Mouse (Mus musculus) liver, adult 2 months (tissue): ENCODE measurements around the gene Prss16. TPM values are rescaled to one million over a fixed set of nuclear protein-coding genes. Genes with fewer than 3 reads are reported as not detected.
A peak's percentile ranks its signal among the peaks of the same experiment; 100 is the strongest.

Source experiments
- DNase-seq: peaks from one replicate; pipeline ENCODE4 v3.0.0-alpha.2; 2011; ENCODE audit warnings: low read depth, low spot score; ENCODE audit errors: extremely low read depth
- H3K27ac ChIP-seq: fragments of 200-500 bp; replicated peaks from 2 replicates; pipeline ENCODE4 v1.5.1; 2012; ENCODE audit warnings: low read depth, mild to moderate bottlenecking, control low read depth, inconsistent platforms, low read length; ENCODE audit not compliant: insufficient read depth
- H3K27me3 ChIP-seq: fragments of 200-500 bp; 2 replicates; pipeline ENCODE4 v1.6.1; 2012; ENCODE audit warnings: mild to moderate bottlenecking, moderate library complexity, low read length, inconsistent platforms; ENCODE audit not compliant: control insufficient read depth, insufficient read depth
- H3K36me3 ChIP-seq: fragments of 200-500 bp; 2 replicates; pipeline ENCODE4 v1.6.1; 2012; ENCODE audit warnings: low read length, inconsistent platforms; ENCODE audit not compliant: control insufficient read depth, insufficient read depth
- H3K4me1 ChIP-seq: fragments of 200-500 bp; 2 replicates; pipeline ENCODE4 v1.6.1; 2011; ENCODE audit warnings: low read length; ENCODE audit not compliant: control insufficient read depth, insufficient read depth
- H3K4me3 ChIP-seq: fragments of 200-500 bp; 2 replicates; pipeline ENCODE4 v1.5.1; 2011; ENCODE audit warnings: low read depth, mild to moderate bottlenecking, control low read depth, low read length, moderate library complexity; ENCODE audit not compliant: insufficient read depth
- H3K79me2 ChIP-seq: fragments of 200-500 bp; 2 replicates; pipeline ENCODE4 v1.6.1; 2012; ENCODE audit warnings: inconsistent platforms, mild to moderate bottlenecking, low read length, moderate library complexity; ENCODE audit not compliant: control insufficient read depth, insufficient read depth
- H3K9ac ChIP-seq: fragments of 200-500 bp; 2 replicates; pipeline ENCODE4 v1.6.1; 2012; ENCODE audit warnings: low read depth, mild to moderate bottlenecking, control low read depth, inconsistent platforms, low read length
- CTCF ChIP-seq: fragments of 200-500 bp; IDR thresholded peaks from 2 replicates; pipeline ENCODE4 v1.5.1; 2011; ENCODE audit warnings: low read depth, low read length, control low read depth
- POLR2A ChIP-seq: fragments of 200-500 bp; IDR thresholded peaks from 2 replicates; pipeline ENCODE4 v1.6.1; 2011; ENCODE audit warnings: low read length, control low read depth; ENCODE audit not compliant: insufficient read depth; ENCODE audit errors: extremely low read depth
- WGBS: fragments of 180-500 bp; shearing (Covaris S2); methylation state at CpG from one replicate; pipeline ENCODE4 v1.1.7; 2018; 5-methylcytosine and 5-hydroxymethylcytosine counted together
- polyA plus RNA-seq: library from polyadenylated mRNA; depleted of rRNA; stranded (reverse); fragments of >200 nt; gene quantifications from 2 replicates; pipeline ENCODE4 v1.2.3, GENCODE M21; 2012
- total RNA-seq: library from RNA; depleted of rRNA; stranded (reverse); fragments of >200 nt; gene quantifications from 2 replicates; pipeline ENCODE4 v1.2.3, GENCODE M21; 2014

The Prss16 gene
- total and polyA plus RNA-seq, 2 experiments = not detected

DNA sequence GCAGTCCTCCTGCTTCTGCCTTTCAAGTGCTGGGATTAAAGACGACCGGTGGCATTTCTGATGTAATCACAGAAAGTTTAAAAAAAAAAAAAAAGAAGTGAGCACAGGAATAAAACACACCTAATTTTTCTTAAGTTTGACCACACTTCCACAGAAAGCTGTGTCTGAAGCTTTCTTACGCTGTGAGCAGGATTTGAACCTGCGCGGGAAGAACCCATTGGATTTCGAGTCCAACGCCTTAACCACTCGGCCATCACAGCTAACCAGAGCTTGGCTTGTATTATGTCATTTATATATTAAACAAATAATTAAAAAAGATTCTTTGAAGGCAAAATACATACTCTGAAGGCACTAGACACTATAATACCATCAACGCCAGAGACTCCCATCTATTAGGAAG is 12.7 kb upstream of the Prss16 start:
- Histone ChIP-seq H3K79me2 (no peaks in the 10 kb centered on the region), H3K4me1 (peaks cover 8% of the 10 kb centered on the region), H3K4me3 (peak overlapping the region; percentile 47), H3K36me3 (no peaks in the 10 kb centered on the region), H3K9ac (peak overlapping the region; percentile 12; the same call in 1 of the 2 replicates), H3K27ac (no peak overlapping the region), H3K27me3 (no peaks in the 10 kb centered on the region)
- under 1% methylated on average over 9 of the region's 9 CpGs for WGBS
- TF ChIP-seq POLR2A = no peak
- TF ChIP-seq CTCF = no peak
- peak; percentile 88 for DNase-seq

DNA sequence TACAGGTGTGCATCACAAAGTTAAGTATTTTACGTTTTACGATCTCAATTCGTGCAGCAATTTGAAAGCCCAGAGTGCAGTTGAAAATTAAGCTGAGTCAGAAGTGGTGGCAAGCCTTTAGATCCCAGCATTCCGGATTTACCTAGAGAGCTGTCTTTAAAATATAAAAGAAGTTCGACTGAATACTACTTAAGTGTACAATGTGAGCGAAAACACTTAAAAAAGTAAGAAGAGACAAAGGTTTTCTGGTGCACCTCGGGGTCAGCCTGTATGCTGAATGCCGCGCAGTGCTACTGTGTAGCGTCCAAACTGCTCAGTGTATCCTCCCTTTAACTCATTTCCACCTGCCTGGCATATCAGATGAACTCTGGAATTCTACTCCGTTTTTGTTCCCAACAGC is 12.0 kb upstream of the Prss16 start:
- H3K27me3 ChIP-seq = no peaks in the 10 kb centered on the region
- DNase-seq = peak; percentile 64
- H3K27ac ChIP-seq = no peak overlapping the region
- peaks cover 8% of the 10 kb centered on the region for H3K4me1 ChIP-seq
- peak overlapping the region; percentile 34; the same call in 1 of the 2 replicates for H3K9ac ChIP-seq
- WGBS = under 1% methylated on average over 11 of the region's 11 CpGs
- H3K36me3 ChIP-seq = no peaks in the 10 kb centered on the region
- H3K79me2 ChIP-seq = no peaks in the 10 kb centered on the region
- TF ChIP-seq CTCF (no peak), POLR2A (no peak)
- peak overlapping the region; percentile 53 for H3K4me3 ChIP-seq

DNA sequence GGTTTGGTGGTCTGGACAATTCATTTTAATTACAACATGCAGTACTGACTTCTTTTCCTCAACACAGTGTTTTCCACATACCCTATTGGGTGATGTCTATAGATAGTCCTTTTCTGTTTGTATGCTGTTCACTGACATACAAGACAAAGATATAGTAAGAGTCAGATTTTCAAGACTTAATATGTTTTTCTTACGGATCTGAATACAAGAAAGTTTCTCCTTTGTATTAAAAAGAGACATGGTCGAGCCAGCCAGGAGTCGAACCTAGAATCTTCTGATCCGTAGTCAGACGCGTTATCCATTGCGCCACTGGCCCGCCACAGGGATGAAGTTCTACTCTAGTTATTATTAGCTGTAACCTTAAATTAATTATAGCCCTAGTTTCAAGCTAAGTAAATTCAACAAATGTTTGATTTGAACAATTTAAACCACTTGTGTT is 11.4 kb upstream of the Prss16 start:
- peak overlapping the region; percentile 53; the same call in 1 of the 2 replicates for H3K4me3 ChIP-seq
- no peak for TF ChIP-seq POLR2A
- TF ChIP-seq CTCF = no peak
- H3K4me1 ChIP-seq = peaks cover 6% of the 10 kb centered on the region
- H3K27ac ChIP-seq = no peak overlapping the region
- WGBS = 2% methylated on average over 8 of the region's 8 CpGs
- no peaks in the 10 kb centered on the region for H3K79me2 ChIP-seq
- peak; percentile 86 for DNase-seq
- H3K9ac ChIP-seq = no peak overlapping the region
- no peaks in the 10 kb centered on the region for H3K27me3 ChIP-seq
- H3K36me3 ChIP-seq = no peaks in the 10 kb centered on the region

DNA sequence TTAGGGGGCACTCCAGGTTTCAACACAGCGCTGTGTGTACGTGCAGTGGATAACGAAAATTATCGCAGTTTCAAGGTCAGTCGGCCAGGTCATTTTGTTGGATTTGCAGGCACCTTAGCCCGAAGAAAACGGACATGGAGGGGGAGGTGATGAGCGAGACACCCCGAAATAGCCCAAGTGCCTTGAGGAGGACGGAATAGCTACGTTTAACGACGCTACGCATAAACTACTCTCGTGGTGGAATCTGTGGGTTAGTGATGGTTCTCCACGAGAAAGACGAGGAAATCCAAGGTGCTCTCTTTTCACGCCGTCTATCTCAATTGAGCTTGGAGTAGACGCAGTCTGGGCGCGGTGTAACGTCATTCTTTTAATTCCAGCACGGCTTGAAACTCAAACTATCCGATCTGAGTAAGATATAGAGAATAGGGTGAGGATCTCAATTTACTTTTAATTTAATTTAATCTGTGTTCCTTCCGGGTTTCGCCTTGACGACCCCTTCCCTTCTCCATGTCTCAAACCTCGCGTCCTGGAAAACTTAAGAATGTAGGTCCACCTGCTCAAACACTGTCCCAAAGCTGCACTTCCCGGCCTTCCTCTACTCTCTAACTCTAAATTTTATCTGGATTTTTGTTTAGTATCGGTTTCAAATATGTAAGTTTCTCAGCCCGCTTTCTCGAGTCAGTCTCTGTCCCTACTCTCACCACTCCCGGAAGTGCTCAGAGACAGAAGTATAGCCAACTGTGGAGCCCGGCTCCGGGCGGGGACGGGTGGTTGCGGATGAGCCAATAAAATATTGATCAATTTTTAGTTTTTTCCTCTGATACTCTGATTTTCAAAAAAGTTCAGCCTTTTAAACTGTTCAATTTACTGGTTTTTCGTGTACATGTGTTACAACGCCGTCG is 10.6 kb upstream of the Prss16 start:
- H3K27ac ChIP-seq = no peak overlapping the region
- H3K27me3 ChIP-seq = no peaks in the 10 kb centered on the region
- DNase-seq = no peak
- TF ChIP-seq POLR2A (no peak), CTCF (no peak)
- no peaks in the 10 kb centered on the region for H3K79me2 ChIP-seq
- peak overlapping the region; percentile 62 for H3K9ac ChIP-seq
- peaks cover 5% of the 10 kb centered on the region for H3K4me1 ChIP-seq
- H3K4me3 ChIP-seq = peak overlapping the region; percentile 53
- WGBS = 6% methylated on average over 44 of the region's 44 CpGs
- H3K36me3 ChIP-seq = no peaks in the 10 kb centered on the region

DNA sequence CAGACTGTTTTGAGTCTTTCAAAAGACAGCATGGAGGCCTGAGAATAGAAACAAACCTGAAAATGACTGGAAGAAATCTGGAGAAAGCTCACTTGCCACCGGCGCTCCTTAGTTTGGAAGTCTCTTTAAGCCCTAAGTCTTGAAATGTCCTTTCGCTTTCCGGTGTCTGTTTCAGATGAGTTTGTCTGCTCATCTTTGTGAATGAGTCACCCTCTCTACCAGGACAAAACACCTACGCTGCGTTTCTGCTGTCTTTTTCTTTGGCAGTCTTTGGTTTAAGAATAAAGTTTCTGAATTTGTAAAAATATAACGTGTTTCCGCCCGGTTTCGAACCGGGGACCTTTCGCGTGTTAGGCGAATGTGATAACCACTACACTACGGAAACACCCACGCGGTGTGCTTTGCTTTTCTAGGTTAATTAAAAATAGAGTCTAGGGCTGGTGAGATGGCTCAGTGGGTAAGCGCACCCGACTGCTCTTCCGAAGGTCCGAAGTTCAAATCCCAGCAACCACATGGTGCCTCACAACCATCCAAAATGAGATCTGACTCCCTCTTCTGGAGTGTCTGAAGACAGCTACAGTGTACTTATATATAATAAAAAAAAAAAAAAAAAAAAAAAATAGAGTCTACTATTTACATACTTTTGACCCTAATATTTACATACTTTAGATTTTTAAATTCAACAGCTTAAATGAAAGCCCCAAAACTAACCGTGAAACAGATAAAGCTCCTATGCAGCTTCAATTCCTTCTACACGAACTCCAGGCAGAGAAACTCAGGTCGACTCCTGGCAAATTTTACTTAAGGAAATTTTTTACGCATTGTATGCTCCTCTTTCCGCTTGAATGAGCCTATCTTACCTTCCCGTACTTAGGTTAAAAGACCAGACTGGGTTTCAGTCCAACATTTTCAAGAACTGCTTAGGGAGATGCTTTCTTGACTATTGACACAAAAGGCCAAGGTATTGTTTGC is 6.2 kb upstream of the Prss16 start:
- whole genome bisulfite sequencing = 16% methylated on average over 27 of the region's 27 CpGs
- H3K27ac ChIP-seq = no peak overlapping the region
- no peaks in the 10 kb centered on the region for H3K36me3 ChIP-seq
- TF ChIP-seq POLR2A = no peak
- peaks cover 5% of the 10 kb centered on the region for H3K4me1 ChIP-seq
- no peaks in the 10 kb centered on the region for H3K79me2 ChIP-seq
- no peak overlapping the region for H3K9ac ChIP-seq
- H3K4me3 ChIP-seq = no peak overlapping the region
- H3K27me3 ChIP-seq = peaks cover 2% of the 10 kb centered on the region; the same call in 1 of the 2 replicates
- DNase-seq = peak; percentile 80
